Mouse (Mus musculus) heart, postnatal 0 days (tissue): Measurements from ENCODE around the gene Nt5c2.

Experiments
- CTCF ChIP-seq: IDR thresholded peaks from 2 replicates; pipeline ENCODE4 v1.5.1; 2016; ENCODE audit warnings: antibody characterized with exemption, control low read depth, low read depth
- EP300 ChIP-seq: IDR thresholded peaks from 2 replicates; pipeline ENCODE4 v1.6.1; 2016; ENCODE audit warnings: antibody characterized with exemption, low read depth

GRCm38 (mm10) chr19:46904907-46905306 lies 110.0 kb downstream of the Nt5c2 start:
- no peak for TF ChIP-seq CTCF
- no peak for TF ChIP-seq EP300
